Mouse (Mus musculus) layer of hippocampus, adult 2 months (tissue): ENCODE data around the gene Psme2. TPM values are rescaled to one million over a fixed set of nuclear protein-coding genes. Genes with fewer than 3 reads are reported as not detected.

Source experiments
- DNase-seq, 2 experiments: peaks; one replicate each; pipeline ENCODE4 v3.0.0; 2022; ENCODE audit warnings: low spot score in 2 of 2
- H3K27ac ChIP-seq: fragments of 200-600 bp; 2 replicates; pipeline ENCODE4 v1.8.1; 2022
- H3K4me3 ChIP-seq: fragments of 200-600 bp; 2 replicates; pipeline ENCODE4 v1.8.1; 2022; ENCODE audit warnings: mild to moderate bottlenecking
- CTCF ChIP-seq: fragments of 200-600 bp; conservative IDR thresholded peaks from 2 replicates; pipeline ENCODE4 v1.8.1; 2022; ENCODE audit warnings: antibody characterized with exemption, mild to moderate bottlenecking, moderate library complexity
- total RNA-seq, 2 experiments: library from RNA; stranded (reverse); gene quantifications; 2 replicates each; pipeline ENCODE4 v1.2.3; 2021

Gene Psme2
- total RNA-seq, 2 experiments from 2014 or later, result 45.2 to 60.4 TPM

- Histone ChIP-seq H3K27ac (no peak within 1 kb of the TSS), H3K4me3 (no peak within 1 kb of the TSS)
- no peak for TF ChIP-seq CTCF
- no peak for DNase-seq
Observed at GRCm38 (mm10) chr14:55575302-55575701, 15.6 kb downstream of the Psme2 start, which contains the start of gene Fitm1. Gene Fitm1, plus strand, starts transcription at chr14:55575617.

GRCm38 (mm10) chr14:55571760-55572159 is 19.2 kb downstream of the Psme2 start:
- no peak for TF ChIP-seq CTCF
- Histone ChIP-seq H3K27ac (no peak overlapping the region), H3K4me3 (no peak overlapping the region)
- no peak for DNase-seq

DNA sequence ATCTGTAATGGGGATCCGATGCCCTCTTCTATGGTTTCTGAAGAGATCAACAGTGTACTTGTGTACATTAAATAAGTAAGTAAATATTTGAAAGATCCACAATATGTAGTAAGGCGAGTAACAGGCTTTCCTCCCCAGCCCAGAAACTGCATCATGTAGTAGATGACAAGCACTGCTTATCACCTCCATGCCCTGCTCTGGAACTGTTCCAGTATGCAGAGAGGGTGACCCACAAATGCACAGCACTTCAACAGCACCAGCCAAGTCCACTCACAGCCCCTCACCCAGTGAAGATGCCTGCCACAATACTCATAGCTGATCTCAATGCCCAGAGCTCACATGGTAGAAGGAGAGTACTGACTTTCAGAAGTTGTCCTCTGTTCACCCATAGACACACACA is 20.3 kb downstream of the Psme2 start:
- TF ChIP-seq CTCF, result no peak
- no peak overlapping the region for H3K4me3 ChIP-seq
- no peak overlapping the region for H3K27ac ChIP-seq

GRCm38 (mm10) chr14:55567496-55567895 is 23.4 kb downstream of the Psme2 start:
- H3K4me3 ChIP-seq, result no peak overlapping the region
- TF ChIP-seq CTCF, result no peak

More for the DNA sequence above, 20.3 kb downstream of the Psme2 start:
- DNase-seq, result no peak

GRCm38 (mm10) chr14:55565748-55566147 is 25.2 kb downstream of the Psme2 start:
- DNase-seq, result no peak
- Histone ChIP-seq H3K27ac (no peak overlapping the region), H3K4me3 (no peak overlapping the region)
- TF ChIP-seq CTCF, result peak; percentile 32

More at GRCm38 (mm10) chr14:55567496-55567895, 23.4 kb downstream of the Psme2 start:
- H3K27ac ChIP-seq, result no peak overlapping the region
- no peak for DNase-seq

GRCm38 (mm10) chr14:55563249-55563648 is 27.7 kb downstream of the Psme2 start:
- no peak for TF ChIP-seq CTCF
- H3K27ac ChIP-seq, result no peak overlapping the region
- no peak for DNase-seq
- H3K4me3 ChIP-seq, result no peak overlapping the region

GRCm38 (mm10) chr14:55561860-55562259 is 29.1 kb downstream of the Psme2 start:
- no peak for DNase-seq
- Histone ChIP-seq H3K4me3 (no peak overlapping the region; the same call in 1 of the 2 replicates), H3K27ac (no peak overlapping the region)
- TF ChIP-seq CTCF, result no peak

DNA sequence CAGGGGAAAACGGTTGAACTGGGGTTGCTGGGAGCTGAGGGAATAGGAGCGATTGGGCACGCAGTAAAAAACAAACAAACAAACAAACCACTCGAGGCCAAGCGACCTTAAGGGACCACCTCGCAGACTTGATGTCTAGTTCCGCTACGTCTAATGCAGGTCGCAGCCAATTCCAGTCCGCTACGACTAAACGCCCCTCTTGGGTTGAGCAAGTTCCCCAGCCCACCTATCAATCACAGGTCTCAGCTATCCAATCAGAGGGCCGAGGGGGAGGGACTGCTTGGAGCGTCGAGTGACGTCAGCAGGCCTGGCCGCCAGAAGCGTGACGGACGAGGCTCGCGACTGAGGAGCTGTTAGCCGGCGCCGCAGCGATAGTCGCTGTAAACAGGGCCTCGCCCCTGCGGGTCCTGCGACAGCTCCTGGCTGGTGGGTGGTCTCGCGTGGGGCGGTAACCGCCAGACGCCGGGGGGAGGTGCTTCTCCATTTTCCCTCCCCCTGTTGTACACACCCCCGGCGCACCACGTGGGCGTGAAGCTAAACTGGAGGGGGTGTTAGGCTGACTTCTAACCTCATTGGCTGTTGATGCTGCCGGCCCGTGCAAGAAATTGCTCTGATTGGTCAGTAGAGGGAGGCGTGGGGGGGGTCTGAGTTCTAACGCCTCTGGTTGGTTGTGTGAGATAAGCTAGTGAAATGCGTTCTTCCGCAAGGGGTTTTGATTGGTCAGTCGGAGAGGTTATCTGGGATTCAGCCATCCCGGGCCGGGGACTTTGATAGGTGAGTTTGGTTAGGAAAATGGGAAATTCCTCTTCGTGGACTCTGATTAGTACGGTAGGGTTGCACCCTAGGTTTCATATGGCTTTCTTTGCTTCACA is 30.5 kb downstream of the Psme2 start, which contains the start of gene A730061H03Rik:
TSS of gene A730061H03Rik (minus strand) at position 205 of the 872 bp plus-strand sequence.
- TF ChIP-seq CTCF, result peak; percentile 34
- Histone ChIP-seq H3K27ac (peak within 1 kb of the TSS; percentile 99), H3K4me3 (peak within 1 kb of the TSS; percentile 88)
- DNase-seq, result peak; percentile 98 to 99

DNA sequence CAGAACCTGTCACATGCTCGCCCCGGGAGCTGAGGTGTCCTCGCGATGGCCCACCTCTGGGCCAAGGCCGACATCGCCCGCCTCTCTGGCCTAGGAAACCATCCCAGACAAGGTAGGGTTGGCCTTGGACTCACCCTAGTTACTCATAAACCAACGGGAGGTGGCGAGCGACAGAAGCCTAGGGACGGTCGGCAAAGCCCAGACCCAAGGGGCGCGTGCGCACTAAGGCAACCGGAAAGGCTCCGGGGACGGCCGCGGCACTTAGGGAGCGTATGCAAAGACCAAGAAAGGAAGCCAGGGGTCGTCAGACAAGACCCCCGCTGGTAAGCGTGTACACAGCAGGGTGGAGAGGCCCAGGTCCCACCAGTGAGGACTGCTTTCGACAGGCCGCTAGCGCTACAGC is 31.1 kb downstream of the Psme2 start, which contains the start of gene Dcaf11:
TSS of gene Dcaf11 (plus strand) at position 208 of the 403 bp plus-strand sequence.
- H3K4me3 ChIP-seq, result peak within 1 kb of the TSS; percentile 88
- peak within 1 kb of the TSS; percentile 99 for H3K27ac ChIP-seq
- TF ChIP-seq CTCF, result peak; percentile 55
- peak; percentile 80 to 85 for DNase-seq

DNA sequence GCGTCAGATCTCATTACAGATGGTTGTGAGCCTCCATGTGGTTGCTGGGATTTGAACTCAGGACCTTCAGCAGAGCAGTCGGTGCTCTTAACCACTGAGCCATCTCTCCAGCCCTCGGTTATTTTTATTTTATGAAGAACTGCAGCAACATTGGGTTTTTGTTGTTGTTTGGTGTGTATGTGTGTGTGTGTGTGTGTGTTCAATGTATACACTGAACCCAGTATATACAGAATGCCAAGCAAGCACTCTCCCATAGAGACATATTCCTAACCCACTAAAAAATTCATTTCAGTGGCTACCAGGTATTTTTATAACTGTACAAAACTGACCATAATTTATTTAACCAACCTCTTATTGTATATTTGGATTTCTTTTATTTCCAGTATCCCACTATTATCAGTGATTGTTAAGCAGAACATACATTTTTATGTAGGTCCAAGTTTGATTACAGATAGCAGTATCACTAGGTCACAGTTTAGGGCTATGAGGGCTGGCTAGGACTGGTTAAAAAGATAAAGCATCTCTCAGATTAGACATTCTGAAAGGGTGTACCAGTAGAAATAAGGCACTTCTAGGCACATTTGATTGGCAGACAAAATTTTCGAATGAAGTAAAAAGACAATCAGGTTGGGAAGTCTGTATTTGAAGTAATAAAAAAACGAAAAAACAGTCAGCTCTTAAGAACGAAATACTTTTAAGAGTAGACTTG is 32.0 kb downstream of the Psme2 start:
- Histone ChIP-seq H3K4me3 (peak overlapping the region; percentile 88), H3K27ac (peak overlapping the region; percentile 99)
- no peak for DNase-seq
- TF ChIP-seq CTCF, result peak; percentile 39

- no peak for DNase-seq
- Histone ChIP-seq H3K27ac (0 out of 2 replicates have a peak overlapping the region, but pooled peaks have one; percentile 24), H3K4me3 (no peak overlapping the region)
- TF ChIP-seq CTCF, result no peak
Observed at GRCm38 (mm10) chr14:55557587-55557986, 33.3 kb downstream of the Psme2 start.

GRCm38 (mm10) chr14:55557003-55557402 is 33.9 kb downstream of the Psme2 start:
- peak; percentile 69 to 80 for DNase-seq
- Histone ChIP-seq H3K27ac (peak overlapping the region; percentile 24; the same call in 1 of the 2 replicates), H3K4me3 (no peak overlapping the region)
- TF ChIP-seq CTCF, result peak; percentile 90

DNA sequence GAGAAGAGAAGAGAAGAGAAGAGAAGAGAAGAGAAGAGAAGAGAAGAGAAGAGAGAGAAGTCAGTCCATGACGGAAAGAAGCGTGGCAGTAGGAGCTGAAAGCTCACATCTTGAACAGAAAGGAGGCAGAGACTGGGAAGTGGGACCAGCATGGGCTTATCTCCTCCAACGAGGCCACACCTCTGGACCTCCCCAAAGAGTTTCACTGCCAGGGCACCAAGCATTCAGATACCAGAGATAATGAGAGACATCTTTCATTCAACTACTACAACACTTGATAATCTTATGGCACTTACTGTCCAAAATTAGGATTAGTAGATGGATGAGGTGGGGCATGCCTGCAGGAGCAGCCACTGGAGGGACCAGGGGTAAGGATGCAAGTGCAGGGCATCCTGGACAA is 35.1 kb downstream of the Psme2 start:
- Histone ChIP-seq H3K27ac (no peak overlapping the region), H3K4me3 (no peak overlapping the region)
- DNase-seq, result no peak
- TF ChIP-seq CTCF, result no peak
